Mouse (Mus musculus) midbrain, embryonic 14.5 days (tissue): ENCODE data around the gene Cfap61. TPM values are rescaled to one million over a fixed set of nuclear protein-coding genes. Genes with fewer than 3 reads are reported as not detected.
A peak's percentile ranks its signal among the peaks of the same experiment; 100 is the strongest.

Source experiments
- ATAC-seq: fragments of 200-750 bp; cut with Nextera tagmentation; 2 replicates; pipeline ENCODE4 v1.8.0; 2017; ENCODE audit warnings: moderate number of reproducible peaks, moderate library complexity; ENCODE audit not compliant: low FRiP score, low TSS enrichment
- DNase-seq: peaks from one replicate; pipeline ENCODE4 v3.0.0-alpha.2; 2015
- H3K27ac ChIP-seq: fragments of 300-500 bp; sonication (generic); replicated peaks from 2 replicates; pipeline ENCODE4 v1.5.1; 2014; ENCODE audit warnings: mild to moderate bottlenecking, low read depth, low read length, moderate library complexity
- H3K27me3 ChIP-seq: fragments of 300-500 bp; sonication (generic); 2 replicates; pipeline ENCODE4 v1.6.1; 2014; ENCODE audit warnings: low read length, control low read depth, mixed read lengths; ENCODE audit not compliant: control insufficient read depth, insufficient read depth
- H3K36me3 ChIP-seq: fragments of 300-500 bp; sonication (generic); 2 replicates; pipeline ENCODE4 v1.6.1; 2014; ENCODE audit warnings: low read length, control low read depth; ENCODE audit not compliant: control insufficient read depth, insufficient read depth
- H3K4me1 ChIP-seq: fragments of 300-500 bp; sonication (generic); 2 replicates; pipeline ENCODE4 v1.6.1; 2014; ENCODE audit warnings: mild to moderate bottlenecking, antibody characterized with exemption, low read length, control low read depth; ENCODE audit not compliant: control insufficient read depth, insufficient read depth
- H3K4me2 ChIP-seq: fragments of 300-500 bp; sonication (generic); 2 replicates; pipeline ENCODE4 v1.6.1; 2014; ENCODE audit warnings: mild to moderate bottlenecking, low read length, moderate library complexity
- H3K4me3 ChIP-seq: fragments of 300-500 bp; sonication (generic); replicated peaks from 2 replicates; pipeline ENCODE4 v1.5.1; 2014; ENCODE audit warnings: low read depth, low read length
- H3K9ac ChIP-seq: fragments of 300-500 bp; sonication (generic); replicated peaks from 2 replicates; pipeline ENCODE4 v1.6.1; 2014; ENCODE audit warnings: mild to moderate bottlenecking, low read length, moderate library complexity
- H3K9me3 ChIP-seq: fragments of 300-500 bp; sonication (generic); 2 replicates; pipeline ENCODE4 v1.6.1; 2016; ENCODE audit warnings: low read length, control low read depth, mixed read lengths; ENCODE audit not compliant: control insufficient read depth
- WGBS: fragments of 180-500 bp; shearing (Covaris S2); extraction: QIAGEN DNeasy Blood & Tissue Kit; methylation state at CpG from one replicate; pipeline ENCODE4 v1.1.7; 2014; 5-methylcytosine and 5-hydroxymethylcytosine counted together
- polyA plus RNA-seq: library from polyadenylated mRNA; unstranded; fragments of >200 nt; fragmentation: Nextera tagmentation; extraction: Ambion mirVana; gene quantifications from 2 replicates; pipeline ENCODE4 v1.2.1, GENCODE M21; 2014

The Cfap61 gene
- polyA plus RNA-seq, 1 experiment from 2014 or later, result 1.7 TPM

GRCm38 (mm10) chr2:146250236-146250904, 315.8 kb downstream of the Cfap61 start:
- no peak overlapping the region for H3K9ac ChIP-seq
- WGBS, result 64% methylated on average over 6 of the region's 6 CpGs

GRCm38 (mm10) chr2:146254387-146254786, 319.8 kb downstream of the Cfap61 start:
- H3K27me3 ChIP-seq, result no peaks in the 10 kb centered on the region
- H3K27ac ChIP-seq, result no peak overlapping the region
- no peak overlapping the region for H3K9ac ChIP-seq
- H3K4me3 ChIP-seq, result no peak overlapping the region
- WGBS, result 95% methylated on average over 1 of the region's 1 CpGs
- no peak for ATAC-seq
- no peaks in the 10 kb centered on the region for H3K9me3 ChIP-seq
- no peak overlapping the region for H3K4me2 ChIP-seq
- H3K36me3 ChIP-seq, result no peaks in the 10 kb centered on the region
- DNase-seq, result no peak
- H3K4me1 ChIP-seq, result peaks cover 38% of the 10 kb centered on the region

More at GRCm38 (mm10) chr2:146250236-146250904, 315.8 kb downstream of the Cfap61 start:
- Histone ChIP-seq H3K27ac (0 out of 2 replicates have a peak overlapping the region, but pooled peaks have one; percentile 37), H3K27me3 (no peaks in the 10 kb centered on the region), H3K9me3 (no peaks in the 10 kb centered on the region), H3K36me3 (no peaks in the 10 kb centered on the region), H3K4me2 (no peak overlapping the region), H3K4me1 (peaks cover 18% of the 10 kb centered on the region; the same call in 1 of the 2 replicates), H3K4me3 (no peak overlapping the region)
- DNase-seq (no peak), ATAC-seq (no peak)

- no peak for DNase-seq
- no peak for ATAC-seq
- no peaks in the 10 kb centered on the region for H3K36me3 ChIP-seq
- no peaks in the 10 kb centered on the region for H3K9me3 ChIP-seq
- H3K4me3 ChIP-seq, result no peak overlapping the region
- peaks cover 42% of the 10 kb centered on the region for H3K4me1 ChIP-seq
- H3K27me3 ChIP-seq, result no peaks in the 10 kb centered on the region
- no peak overlapping the region for H3K9ac ChIP-seq
- H3K4me2 ChIP-seq, result no peak overlapping the region
- no peak overlapping the region for H3K27ac ChIP-seq
These were observed 321.1 kb downstream of the Cfap61 start for GRCm38 (mm10) chr2:146255636-146256035.

GRCm38 (mm10) chr2:146256321-146256875, 321.8 kb downstream of the Cfap61 start:
- Histone ChIP-seq H3K36me3 (no peaks in the 10 kb centered on the region), H3K4me1 (peaks cover 49% of the 10 kb centered on the region), H3K27me3 (no peaks in the 10 kb centered on the region), H3K9ac (no peak overlapping the region), H3K9me3 (no peaks in the 10 kb centered on the region), H3K4me2 (no peak overlapping the region), H3K27ac (peak overlapping the region; percentile 56; the same call in 1 of the 2 replicates), H3K4me3 (no peak overlapping the region)
- ATAC-seq (no peak), DNase-seq (peak; percentile 76)
- 56% methylated on average over 3 of the region's 3 CpGs for WGBS

- no peaks in the 10 kb centered on the region for H3K27me3 ChIP-seq
- WGBS, result 26% methylated on average over 3 of the region's 3 CpGs
- H3K4me2 ChIP-seq, result no peak overlapping the region
- DNase-seq (peak; percentile 54), ATAC-seq (0 out of 2 replicates have a peak, but pooled peaks have one; percentile 32)
- H3K9me3 ChIP-seq, result no peaks in the 10 kb centered on the region
- H3K27ac ChIP-seq, result peak overlapping the region; percentile 6; the same call in 1 of the 2 replicates
- no peak overlapping the region for H3K4me3 ChIP-seq
- no peak overlapping the region for H3K9ac ChIP-seq
- peaks cover 56% of the 10 kb centered on the region for H3K4me1 ChIP-seq
- no peaks in the 10 kb centered on the region for H3K36me3 ChIP-seq
These were observed 322.5 kb downstream of the Cfap61 start for GRCm38 (mm10) chr2:146257037-146257436.

- WGBS, result 66% methylated on average over 3 of the region's 3 CpGs
- no peak for ATAC-seq
These were observed 323.0 kb downstream of the Cfap61 start for GRCm38 (mm10) chr2:146257609-146258008.

GRCm38 (mm10) chr2:146258736-146259469, 324.3 kb downstream of the Cfap61 start:
- no peaks in the 10 kb centered on the region for H3K36me3 ChIP-seq
- H3K4me1 ChIP-seq, result peaks cover 65% of the 10 kb centered on the region
- WGBS, result 7% methylated on average over 10 of the region's 10 CpGs
- peak overlapping the region; percentile 23 for H3K4me2 ChIP-seq
- H3K9me3 ChIP-seq, result no peaks in the 10 kb centered on the region
- peak; percentile 84 for DNase-seq
- no peak overlapping the region for H3K4me3 ChIP-seq
- H3K27ac ChIP-seq, result peak overlapping the region; percentile 81
- ATAC-seq, result peak; percentile 51; the same call in 1 of the 2 replicates
- H3K27me3 ChIP-seq, result no peaks in the 10 kb centered on the region
- H3K9ac ChIP-seq, result no peak overlapping the region; the same call in 1 of the 2 replicates

More at GRCm38 (mm10) chr2:146257609-146258008, 323.0 kb downstream of the Cfap61 start:
- no peak overlapping the region for H3K4me2 ChIP-seq
- H3K9me3 ChIP-seq, result no peaks in the 10 kb centered on the region
- no peak for DNase-seq
- H3K27ac ChIP-seq, result peak overlapping the region; percentile 39; the same call in 1 of the 2 replicates
- no peaks in the 10 kb centered on the region for H3K36me3 ChIP-seq
- peaks cover 61% of the 10 kb centered on the region for H3K4me1 ChIP-seq
- H3K9ac ChIP-seq, result no peak overlapping the region
- no peak overlapping the region for H3K4me3 ChIP-seq
- H3K27me3 ChIP-seq, result no peaks in the 10 kb centered on the region

- H3K4me2 ChIP-seq, result peak overlapping the region; percentile 24
- no peaks in the 10 kb centered on the region for H3K9me3 ChIP-seq
- ATAC-seq, result no peak
- H3K27me3 ChIP-seq, result no peaks in the 10 kb centered on the region
- H3K27ac ChIP-seq, result peak overlapping the region; percentile 82
- DNase-seq, result peak; percentile 62
- H3K4me1 ChIP-seq, result peaks cover 65% of the 10 kb centered on the region
- no peak overlapping the region for H3K4me3 ChIP-seq
- H3K9ac ChIP-seq, result no peak overlapping the region; the same call in 1 of the 2 replicates
- WGBS, result 15% methylated on average over 18 of the region's 18 CpGs
- no peaks in the 10 kb centered on the region for H3K36me3 ChIP-seq
These were observed 325.4 kb downstream of the Cfap61 start for GRCm38 (mm10) chr2:146259787-146260560.
